Mouse (Mus musculus): ENCODE measurements at regions not wholly inside any gene's neighbourhood (a gene's known extent, or its start where the extent isn't known, plus 50 kb on each side); places are given as distances from the start of the nearest gene placed in this dataset.

DNA sequence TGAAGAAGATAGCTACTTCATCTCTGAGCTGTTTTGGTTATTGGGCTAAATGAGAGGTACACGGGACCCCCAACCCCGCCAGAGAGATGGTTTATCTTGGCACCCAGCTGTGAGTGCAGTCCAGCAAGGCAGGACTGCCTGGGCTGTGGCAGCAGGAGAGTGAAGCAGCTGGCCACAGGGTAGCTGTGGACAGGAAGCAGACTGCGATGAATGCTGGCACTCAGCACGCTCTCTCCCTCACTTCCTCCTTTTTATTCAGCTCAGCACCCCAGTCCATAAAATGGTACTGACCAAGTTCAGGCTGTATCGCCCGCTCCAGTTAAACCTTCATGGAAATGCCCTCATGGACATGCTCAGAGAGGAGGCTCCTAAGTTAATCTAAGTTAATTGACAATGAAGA, 67.4 kb upstream of the Klf7 start:
- TF ChIP-seq USF1 (IDR thresholded peaks at IDR 0.05; ENCODE audit: low read depth) (no peak), E2F4 (IDR thresholded peaks at IDR 0.05; ENCODE audit: insufficient read depth) (no peak), POLR2A (IDR thresholded peaks at IDR 0.05; ENCODE audit: insufficient read length, low read depth) (no peak), POLR2AphosphoS2 (IDR thresholded peaks at IDR 0.05; ENCODE audit: insufficient read length, low read depth) (no peak), TCF3 (IDR thresholded peaks at IDR 0.05; ENCODE audit: insufficient read length, low read depth) (no peak), MAX (IDR thresholded peaks at IDR 0.05; ENCODE audit: low read depth) (no peak), MYOG (IDR thresholded peaks at IDR 0.05; ENCODE audit: control insufficient read depth in 1 of 3, insufficient read depth in 1 of 3, insufficient read length in 2 of 3, low read depth in 2 of 3) (peak in 1 of 3 experiments; percentile 12), CEBPB (IDR thresholded peaks at IDR 0.05; ENCODE audit: insufficient read depth, poor library complexity, severe bottlenecking) (no peak), REST (IDR thresholded peaks at IDR 0.05; ENCODE audit: insufficient read depth, insufficient read length) (no peak), TCF12 (IDR thresholded peaks at IDR 0.05; ENCODE audit: insufficient read depth, poor library complexity, severe bottlenecking) (no peak), SRF (IDR thresholded peaks at IDR 0.05; ENCODE audit: control insufficient read depth, insufficient read length, low read depth) (no peak), MYOD1 (IDR thresholded peaks at IDR 0.05; ENCODE audit: control insufficient read depth in 1 of 3, insufficient read length in 2 of 3, low read depth in 2 of 3) (peak in 1 of 3 experiments; percentile 49)
